Mouse (Mus musculus) NIH3T3 (cell line): Measurements from ENCODE around the gene Carmil1.
A peak's percentile ranks its signal among the peaks of the same experiment; 100 is the strongest.

Source experiments
- DNase-seq: peaks from one replicate; pipeline ENCODE4 v3.0.0-alpha.2; 2012; ENCODE audit warnings: low read depth

Gene Carmil1

DNA sequence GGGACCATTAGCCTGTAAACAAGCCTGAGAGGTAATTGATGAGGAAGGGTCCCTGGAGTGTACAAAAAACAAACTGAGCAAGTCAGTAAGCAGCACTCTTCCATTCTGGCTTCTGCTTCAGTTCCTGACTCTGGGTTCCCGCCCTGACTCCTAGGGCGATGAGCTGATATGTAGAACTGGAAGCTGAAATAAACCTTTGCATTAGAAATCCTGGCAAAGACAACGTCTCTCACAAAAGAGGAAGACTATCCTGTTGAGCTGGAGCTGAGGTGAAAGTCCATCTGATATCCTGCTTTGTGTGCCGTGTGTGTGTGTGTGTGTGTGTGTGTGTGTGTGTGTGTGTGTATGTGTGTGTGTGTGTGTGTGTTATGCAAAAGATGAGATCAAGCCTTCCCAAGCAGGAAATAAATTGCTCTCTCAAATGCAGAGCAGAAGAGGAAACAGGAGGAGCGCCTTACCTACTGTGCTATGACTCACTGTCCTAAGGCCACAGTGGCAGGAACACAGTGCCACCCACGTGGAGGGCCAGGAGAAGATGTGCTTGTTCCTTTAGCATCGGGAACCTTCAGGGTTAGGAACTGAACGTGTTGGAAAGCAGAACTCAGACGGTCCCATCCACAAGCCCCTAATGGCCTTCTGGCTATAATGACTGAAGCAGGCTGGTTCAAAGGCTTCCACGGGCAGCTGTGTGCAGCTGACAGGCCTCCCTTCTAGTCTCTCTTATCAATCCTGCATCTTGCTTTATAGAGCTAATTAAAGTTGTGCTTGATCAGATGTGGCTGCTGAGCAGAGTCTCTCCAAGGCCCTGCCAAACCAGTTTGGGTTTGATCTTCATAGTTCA is 19.6 kb downstream of the Carmil1 start:
- no peak for DNase-seq

- peak; percentile 14 for DNase-seq
These were observed 22.8 kb downstream of the Carmil1 start for GRCm38 (mm10) chr13:24257809-24258208.

- peak; percentile 53 for DNase-seq
These were observed 26.6 kb downstream of the Carmil1 start for GRCm38 (mm10) chr13:24253989-24254388.

GRCm38 (mm10) chr13:24253551-24253950 is 27.0 kb downstream of the Carmil1 start:
- DNase-seq, result no peak

GRCm38 (mm10) chr13:24251236-24251635 is 29.4 kb downstream of the Carmil1 start:
- DNase-seq, result no peak

- DNase-seq, result no peak
These were observed 32.7 kb downstream of the Carmil1 start for GRCm38 (mm10) chr13:24247928-24248327.

GRCm38 (mm10) chr13:24247441-24247840 is 33.2 kb downstream of the Carmil1 start:
- DNase-seq, result peak; percentile 60

GRCm38 (mm10) chr13:24246266-24246665 is 34.3 kb downstream of the Carmil1 start:
- DNase-seq, result no peak

- no peak for DNase-seq
These were observed 36.0 kb downstream of the Carmil1 start for GRCm38 (mm10) chr13:24244613-24245012.

DNA sequence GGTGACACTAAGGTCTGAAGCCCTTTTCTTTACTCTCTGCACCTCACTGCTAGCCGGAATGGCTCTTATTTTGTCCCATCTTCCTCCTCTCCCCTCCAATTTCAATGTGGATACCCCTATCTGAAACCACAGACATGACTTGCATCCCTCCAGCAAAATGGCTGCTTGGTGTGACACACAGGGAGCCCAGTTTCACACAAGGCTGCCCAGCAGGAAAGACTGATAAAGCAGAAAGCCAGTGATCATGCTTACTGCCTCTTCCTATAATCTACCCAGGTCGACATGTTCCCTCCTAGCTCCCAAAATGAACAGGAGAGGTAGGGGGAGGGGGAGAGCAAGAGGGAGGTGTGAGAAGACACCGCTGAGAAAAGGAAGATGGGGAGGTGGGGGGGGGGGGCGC is 36.6 kb downstream of the Carmil1 start:
- no peak for DNase-seq

DNA sequence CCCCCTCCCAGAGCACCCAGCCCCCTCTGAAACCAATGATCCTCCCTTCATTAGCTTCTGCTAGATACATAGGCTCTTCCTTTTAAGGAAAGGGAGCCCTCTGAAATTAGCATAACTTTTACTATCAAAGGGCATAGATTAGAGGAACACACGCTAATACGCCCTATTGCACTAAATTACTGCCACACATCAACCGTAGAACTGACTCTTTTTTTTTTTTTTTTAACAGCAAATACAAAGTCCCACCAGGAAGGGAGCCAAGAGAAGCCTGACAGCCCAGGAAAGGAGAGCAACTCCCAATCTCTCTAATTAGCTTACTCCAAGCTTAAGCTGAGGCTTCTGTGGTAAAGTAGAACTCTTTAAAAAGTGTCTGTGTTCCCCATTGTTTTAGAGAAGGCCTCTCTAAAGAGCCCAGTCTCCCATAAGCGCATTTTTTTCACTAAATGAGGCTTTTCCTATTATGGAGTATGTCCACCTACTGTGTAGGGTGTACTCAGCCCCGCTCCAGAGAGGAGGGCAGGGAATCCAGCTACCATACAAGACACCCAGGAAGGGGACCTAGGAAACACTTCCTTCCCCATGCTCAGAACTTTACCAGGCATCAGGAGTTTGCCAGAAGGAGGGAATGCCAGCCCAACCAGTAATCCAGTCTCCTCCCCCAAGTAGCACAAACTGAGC is 38.0 kb downstream of the Carmil1 start:
- DNase-seq, result no peak

- no peak for DNase-seq
These were observed 39.4 kb downstream of the Carmil1 start for GRCm38 (mm10) chr13:24241201-24241600.

DNA sequence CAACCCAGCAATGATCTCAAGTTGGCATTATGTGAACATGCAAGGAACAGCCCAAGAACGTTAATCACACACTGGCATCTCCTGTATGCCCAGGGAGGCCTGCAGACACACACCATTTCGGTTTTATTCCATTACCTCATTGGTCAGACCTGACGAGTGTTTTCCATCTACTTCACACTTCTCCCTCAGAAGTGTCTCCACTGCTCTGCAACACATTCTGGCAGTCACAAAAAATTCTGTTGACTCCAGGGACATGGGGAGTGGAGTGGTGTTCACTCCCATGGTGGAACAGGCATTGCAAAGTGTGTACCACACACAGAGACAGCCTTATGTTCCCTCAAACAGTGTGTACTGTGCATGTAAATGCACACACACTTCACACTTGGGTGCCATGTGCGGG is 40.2 kb downstream of the Carmil1 start:
- DNase-seq, result no peak

GRCm38 (mm10) chr13:24238456-24239120 is 42.0 kb downstream of the Carmil1 start:
- DNase-seq, result no peak

DNA sequence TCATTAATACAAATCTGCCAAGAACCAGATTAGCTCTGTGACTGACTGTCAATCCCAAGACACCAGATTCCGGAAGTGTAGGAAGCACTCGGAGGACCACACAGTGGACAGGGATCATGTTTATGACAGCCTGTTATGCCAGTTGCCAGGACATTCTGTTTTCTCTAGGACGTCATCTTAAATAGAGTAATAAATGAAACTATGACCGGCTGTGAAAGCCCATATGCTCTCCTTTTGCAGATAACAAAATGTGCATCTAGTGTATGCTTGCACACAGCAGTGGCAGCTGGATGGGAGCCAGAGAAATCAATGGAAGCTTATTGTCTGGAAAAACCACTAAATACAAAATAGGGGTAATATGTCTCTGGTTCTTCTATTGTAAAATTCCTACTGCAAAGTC is 43.9 kb downstream of the Carmil1 start:
- no peak for DNase-seq

DNA sequence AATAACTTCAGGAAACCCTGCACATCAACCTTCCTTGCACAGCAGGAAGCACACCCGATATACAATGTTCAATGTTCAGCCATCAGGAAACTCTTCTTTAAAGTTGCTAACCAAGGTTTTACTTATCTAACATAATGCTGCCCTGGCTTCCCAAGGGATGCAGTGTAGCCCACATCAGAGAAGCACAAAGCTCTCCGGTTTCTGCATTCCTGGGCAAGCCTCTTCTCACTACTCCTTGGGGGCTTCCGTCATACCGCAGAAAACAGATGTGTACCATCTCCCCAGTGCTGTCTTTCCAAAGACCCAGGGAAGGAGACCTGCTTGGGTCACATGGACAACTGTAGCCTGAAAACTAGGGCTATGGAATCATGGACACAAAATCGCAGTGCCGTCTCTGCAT is 47.8 kb downstream of the Carmil1 start:
- no peak for DNase-seq

DNA sequence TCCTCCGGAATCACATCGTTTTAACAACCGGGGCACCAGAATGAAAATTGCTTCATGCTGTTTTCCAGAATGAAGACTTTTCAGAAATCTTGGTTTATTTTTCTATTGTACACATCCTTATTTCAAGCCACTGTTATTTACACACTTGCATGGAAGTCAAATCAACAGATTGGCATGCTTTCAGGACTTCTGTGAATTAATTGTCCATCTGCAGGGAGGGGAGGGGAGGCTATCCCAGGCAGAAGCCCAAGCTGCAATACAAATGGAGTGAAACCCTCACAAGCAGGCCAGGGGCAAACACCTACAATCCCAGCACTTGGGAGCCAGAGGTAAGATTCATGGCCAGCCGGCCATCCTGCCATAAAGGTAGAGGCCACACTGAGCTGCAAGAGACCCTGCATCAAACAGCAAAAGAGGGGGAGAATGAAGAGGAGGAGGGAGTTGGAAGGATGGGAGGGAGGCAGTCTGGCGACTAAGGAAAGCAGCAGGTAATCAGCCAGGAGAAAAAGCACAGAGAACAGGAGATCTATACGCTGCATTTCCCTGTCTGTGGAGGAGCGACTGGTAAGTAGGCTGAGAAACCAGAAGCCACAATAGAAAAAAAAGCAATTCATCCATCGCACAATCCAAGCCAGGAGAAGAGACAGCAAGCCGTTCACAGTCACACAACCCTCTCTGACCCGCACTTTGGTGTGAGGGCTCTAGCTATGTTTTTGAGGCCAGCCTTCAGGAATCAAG is 48.7 kb downstream of the Carmil1 start:
- DNase-seq, result no peak

- DNase-seq, result no peak
These were observed 49.4 kb downstream of the Carmil1 start for GRCm38 (mm10) chr13:24231146-24231545.

DNA sequence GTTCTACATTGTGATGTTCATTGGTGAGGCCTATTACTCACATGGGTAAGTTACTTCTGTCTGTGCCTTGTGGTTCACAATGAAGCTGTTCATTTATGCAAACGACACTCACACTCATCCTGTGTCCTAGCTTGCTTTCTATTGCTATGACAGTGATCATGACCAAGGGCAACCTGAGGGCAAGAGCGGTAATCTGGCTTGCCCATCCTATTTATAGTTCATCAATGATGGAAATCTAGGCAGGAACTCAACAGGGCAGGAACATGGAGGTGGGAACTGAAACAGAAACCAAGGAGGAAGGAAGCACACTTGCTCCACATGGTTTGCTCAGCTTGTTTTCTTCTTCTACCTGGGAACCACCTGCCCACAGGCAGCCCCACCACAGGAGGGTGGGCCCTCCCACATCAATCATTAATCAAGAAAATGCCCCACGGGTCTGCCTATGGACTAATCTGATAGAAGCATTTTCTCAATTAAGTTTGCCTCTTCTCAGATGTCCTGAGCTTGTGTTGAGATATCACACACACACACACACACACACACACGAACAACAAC is 50.0 kb downstream of the Carmil1 start:
- no peak for DNase-seq

- no peak for DNase-seq
These were observed 57.0 kb downstream of the Carmil1 start for GRCm38 (mm10) chr13:24223425-24224201.

DNA sequence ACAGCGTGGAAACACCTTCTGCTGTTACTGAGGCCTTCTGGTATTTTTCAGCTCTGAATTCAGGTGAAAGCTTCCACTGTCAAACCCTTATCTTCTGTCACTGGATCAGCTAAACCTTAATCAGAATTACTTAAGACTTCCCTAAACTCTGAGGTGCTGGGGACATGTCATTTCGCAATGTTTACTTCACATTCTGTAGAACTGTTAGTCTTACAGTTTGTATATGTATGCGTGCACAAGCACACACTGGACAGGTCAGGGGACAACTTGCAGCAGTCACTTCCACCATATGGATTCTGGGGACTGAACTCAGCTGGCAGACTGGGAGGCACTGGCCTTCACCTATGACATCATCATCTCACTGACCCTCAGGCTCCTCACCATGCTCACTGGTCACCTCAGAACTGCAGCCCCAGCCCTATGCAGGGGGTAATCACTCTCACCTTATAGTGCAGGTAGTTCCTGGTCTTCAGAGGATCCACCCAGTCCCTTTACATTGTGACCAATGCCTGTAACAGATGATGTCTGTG is 60.1 kb downstream of the Carmil1 start:
- DNase-seq, result no peak
